Mouse (Mus musculus) lung, postnatal 0 days (tissue): ENCODE measurements around the gene Map1lc3a.

Source experiments
- CTCF ChIP-seq: IDR thresholded peaks from 2 replicates; pipeline ENCODE4 v1.5.1; 2016; ENCODE audit warnings: antibody characterized with exemption, mild to moderate bottlenecking
- EP300 ChIP-seq: IDR thresholded peaks from 2 replicates; pipeline ENCODE4 v1.6.1; 2016; ENCODE audit warnings: antibody characterized with exemption, mild to moderate bottlenecking, control low read depth

DNA sequence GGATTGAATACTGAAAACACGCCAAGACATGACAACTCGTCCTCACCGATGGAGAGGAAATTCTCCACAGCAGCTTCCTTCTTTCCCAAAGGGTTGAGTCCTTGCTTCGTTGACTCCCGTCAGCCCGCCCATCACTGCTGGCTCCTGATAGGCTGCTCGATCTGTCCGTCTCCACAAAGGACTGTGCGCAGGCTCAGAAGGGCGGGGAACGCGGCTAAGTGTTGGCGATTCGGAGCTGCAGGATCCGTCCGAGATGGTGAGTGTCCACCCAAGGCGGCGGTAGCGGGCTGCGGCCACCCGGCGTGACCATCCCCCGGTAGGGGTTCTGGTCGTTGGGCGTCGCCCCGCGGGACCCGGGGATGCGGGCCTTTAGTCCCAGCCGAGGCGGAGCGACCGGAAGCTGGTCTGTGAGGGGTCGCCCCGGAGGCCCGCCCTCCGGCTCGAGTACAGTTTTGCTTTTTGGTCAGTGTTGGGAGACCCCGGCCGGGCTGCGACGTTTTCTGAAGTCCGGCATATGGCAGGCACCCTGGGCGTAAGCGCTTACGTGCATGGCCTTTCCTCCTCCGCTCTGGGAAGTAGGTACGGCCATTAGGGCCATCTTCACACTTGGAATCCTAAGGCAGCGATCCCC, 39.6 kb upstream of the Map1lc3a start, which contains the start of gene Dynlrb1:
- TF ChIP-seq CTCF (peak; percentile 57), EP300 (no peak)
